Mouse (Mus musculus) limb, embryonic 14.5 days (tissue): ENCODE results near the gene Mios. TPM values are rescaled to one million over a fixed set of nuclear protein-coding genes. Genes with fewer than 3 reads are reported as not detected.

Source experiments
- ATAC-seq: fragments of 200-750 bp; cut with Nextera tagmentation; 2 replicates; pipeline ENCODE4 v1.8.0; 2017; ENCODE audit warnings: low read depth, moderate number of reproducible peaks, moderate TSS enrichment; ENCODE audit not compliant: low FRiP score
- DNase-seq: peaks from one replicate; pipeline ENCODE4 v3.0.0-alpha.2; 2015; ENCODE audit warnings: low spot score
- H3K27ac ChIP-seq: fragments of 300-500 bp; sonication (generic); replicated peaks from 2 replicates; pipeline ENCODE4 v1.5.1; 2014; ENCODE audit warnings: low read depth, mild to moderate bottlenecking, low read length, moderate library complexity, mixed read lengths
- H3K27me3 ChIP-seq: fragments of 300-500 bp; sonication (generic); 2 replicates; pipeline ENCODE4 v1.6.1; 2014; ENCODE audit warnings: low read length, mixed read lengths; ENCODE audit not compliant: control insufficient read depth, insufficient read depth
- H3K36me3 ChIP-seq: fragments of 300-500 bp; sonication (generic); 2 replicates; pipeline ENCODE4 v1.6.1; 2014; ENCODE audit warnings: mild to moderate bottlenecking, low read length, moderate library complexity, mixed read lengths; ENCODE audit not compliant: control insufficient read depth, insufficient read depth
- H3K4me1 ChIP-seq: fragments of 300-500 bp; sonication (generic); 2 replicates; pipeline ENCODE4 v1.6.1; 2014; ENCODE audit warnings: antibody characterized with exemption, low read length, mixed read lengths; ENCODE audit not compliant: control insufficient read depth, insufficient read depth
- H3K4me2 ChIP-seq: fragments of 300-500 bp; sonication (generic); replicated peaks from 2 replicates; pipeline ENCODE4 v1.6.1; 2014; ENCODE audit warnings: low read depth, mild to moderate bottlenecking, low read length, moderate library complexity; ENCODE audit not compliant: severe bottlenecking
- H3K4me3 ChIP-seq: fragments of 300-500 bp; sonication (generic); replicated peaks from 2 replicates; pipeline ENCODE4 v1.5.1; 2014; ENCODE audit warnings: low read length
- H3K9ac ChIP-seq: fragments of 300-500 bp; sonication (generic); 2 replicates; pipeline ENCODE4 v1.6.1; 2014; ENCODE audit warnings: mild to moderate bottlenecking, low read depth, low read length, moderate library complexity; ENCODE audit not compliant: severe bottlenecking
- H3K9me3 ChIP-seq: fragments of 300-500 bp; sonication (generic); 2 replicates; pipeline ENCODE4 v1.6.1; 2016; ENCODE audit warnings: low read length; ENCODE audit not compliant: control insufficient read depth
- POLR2A ChIP-seq: fragments of 200-500 bp; IDR thresholded peaks from 2 replicates; pipeline ENCODE4 v1.8.0; 2012; ENCODE audit warnings: inconsistent platforms, mild to moderate bottlenecking, moderate library complexity, borderline replicate concordance; ENCODE audit not compliant: insufficient read depth, insufficient read length; ENCODE audit errors: extremely low read depth
- WGBS: fragments of 180-500 bp; shearing (Covaris S2); extraction: QIAGEN DNeasy Blood & Tissue Kit; methylation state at CpG from one replicate; pipeline ENCODE4 v1.1.7; 2014; 5-methylcytosine and 5-hydroxymethylcytosine counted together
- polyA plus RNA-seq, 2 experiments: library from polyadenylated mRNA; depleted of rRNA in 1 of 2; stranded (reverse) in 1 of 2; unstranded in 1 of 2; fragments of >200 nt; fragmentation: Nextera tagmentation in 1 of 2; extraction: Ambion mirVana in 1 of 2; gene quantifications; 2 replicates each; pipeline versions ENCODE4 v1.2.1 to v1.2.3; 2012 to 2014

Mios gene
- polyA plus RNA-seq (2012; rRNA removed), result 11.6 and 14.4 TPM in 2 replicates
- polyA plus RNA-seq (2014; fragmentation: Nextera tagmentation; extraction: Ambion mirVana), result 26.0 and 26.1 TPM in 2 replicates

DNA sequence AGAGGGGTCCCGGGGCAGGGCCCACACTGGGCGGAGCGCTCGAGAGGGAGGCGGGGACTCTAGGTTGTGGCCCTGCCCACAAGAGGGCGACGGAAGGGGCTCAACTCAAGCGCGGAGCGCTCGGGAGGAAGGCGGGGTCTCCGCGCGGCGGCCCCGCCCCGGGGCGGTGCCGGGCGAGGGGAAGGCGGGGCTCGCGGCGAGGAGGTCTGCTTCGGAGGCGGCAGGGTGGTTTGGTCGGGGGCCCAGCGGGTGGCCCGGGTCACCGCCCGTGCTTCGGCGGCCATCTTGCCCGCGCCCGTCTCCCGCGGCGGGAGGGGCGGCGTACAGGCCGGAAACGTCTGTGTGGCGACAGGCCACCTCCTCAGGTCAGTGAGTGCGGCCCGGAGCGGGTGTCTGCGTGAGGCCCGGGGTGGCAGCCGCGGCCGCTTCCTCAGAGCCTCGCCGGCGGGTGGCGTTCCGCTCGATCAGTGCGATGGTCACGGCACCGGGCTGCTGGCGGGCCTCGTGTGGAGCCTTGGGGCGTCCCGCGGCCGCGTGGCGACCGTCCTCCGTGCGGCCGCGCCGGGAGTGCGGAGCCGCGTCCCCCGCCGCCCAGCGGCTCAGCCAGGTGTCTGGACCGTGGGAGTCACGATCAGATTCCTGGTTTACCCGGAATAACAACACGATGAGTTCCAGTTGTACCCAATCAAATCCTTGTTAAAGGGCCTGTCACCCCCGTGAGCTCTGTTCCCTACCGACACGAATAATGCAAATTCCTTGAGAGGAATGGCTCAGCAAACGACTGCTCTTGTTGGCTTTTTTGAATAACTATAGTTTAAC lies at the start of gene Mios:
Mios (plus strand) TSS at position 176 of the 819 bp plus-strand sequence.
- H3K27me3 ChIP-seq, result no peaks in the 10 kb centered on the region
- H3K27ac ChIP-seq, result peak within 1 kb of the TSS; percentile 92
- peak; percentile 82 for DNase-seq
- H3K36me3 ChIP-seq, result peaks cover 1% of the 10 kb centered on the region; the same call in 1 of the 2 replicates
- H3K9me3 ChIP-seq, result no peaks in the 10 kb centered on the region
- peak within 1 kb of the TSS; percentile 91 for H3K4me3 ChIP-seq
- under 1% methylated on average over 57 of the region's 90 CpGs for WGBS
- TF ChIP-seq POLR2A, result 0 out of 2 replicates have a peak, but pooled peaks have one; percentile 13
- peak; percentile 95 for ATAC-seq
- H3K9ac ChIP-seq, result peak within 1 kb of the TSS; percentile 94
- peak within 1 kb of the TSS; percentile 54 for H3K4me2 ChIP-seq
- H3K4me1 ChIP-seq, result peaks cover 8% of the 10 kb centered on the region

DNA sequence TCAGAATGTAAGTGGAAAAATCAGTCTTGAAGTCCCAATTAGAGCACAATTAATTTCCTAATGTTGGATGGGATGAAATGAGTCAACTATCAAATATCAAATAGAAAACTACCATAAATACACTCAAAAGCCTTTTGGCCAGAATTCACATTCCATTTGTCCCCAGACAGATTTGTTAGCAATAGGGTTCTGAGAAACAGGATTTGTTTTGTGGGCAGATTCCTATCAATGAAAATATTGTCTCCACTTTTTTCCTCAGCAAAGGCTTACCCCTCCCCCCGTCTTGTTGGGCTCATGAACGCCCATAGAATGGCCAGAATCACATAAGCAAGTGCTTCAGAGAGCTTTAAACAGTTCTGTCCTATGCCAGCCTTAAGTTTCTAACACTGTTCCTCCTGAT lies 49.0 kb upstream of the Mios start:
- 53% methylated on average over 2 of the region's 2 CpGs for WGBS
- no peak overlapping the region for H3K4me3 ChIP-seq
- DNase-seq, result no peak

DNA sequence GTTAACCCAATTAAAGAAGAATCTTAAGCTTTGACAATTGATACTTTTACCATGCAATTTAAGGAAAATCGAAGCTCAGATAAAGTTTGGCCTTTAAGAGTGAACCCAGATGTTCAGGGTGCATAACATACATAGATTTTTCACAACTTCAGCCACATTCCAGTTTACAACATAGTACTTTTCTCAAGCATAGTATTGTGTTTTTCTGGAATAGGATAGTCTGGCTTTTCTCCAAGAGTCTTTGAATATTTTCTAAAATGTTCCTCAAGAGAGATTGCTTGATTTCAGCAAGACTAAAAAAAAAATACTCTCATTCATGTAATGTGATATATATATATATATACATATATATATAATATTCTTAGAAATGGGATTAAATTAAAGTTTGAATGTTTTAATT lies 44.3 kb upstream of the Mios start:
- DNase-seq (peak; percentile 59), ATAC-seq (no peak)
- Histone ChIP-seq H3K4me2 (no peak overlapping the region), H3K27me3 (no peaks in the 10 kb centered on the region), H3K27ac (no peak overlapping the region), H3K9ac (no peak overlapping the region), H3K36me3 (no peaks in the 10 kb centered on the region), H3K4me3 (no peak overlapping the region), H3K4me1 (0 out of 2 replicates have a peak, but pooled peaks cover 4% of the 10 kb centered on the region), H3K9me3 (no peaks in the 10 kb centered on the region)
- WGBS, result 26% methylated on average over 1 of the region's 1 CpGs
- no peak for TF ChIP-seq POLR2A

More for the DNA sequence above, 49.0 kb upstream of the Mios start:
- no peak for ATAC-seq
- H3K9me3 ChIP-seq, result no peaks in the 10 kb centered on the region
- no peak overlapping the region for H3K27ac ChIP-seq
- no peaks in the 10 kb centered on the region for H3K4me1 ChIP-seq
- no peak for TF ChIP-seq POLR2A
- no peaks in the 10 kb centered on the region for H3K36me3 ChIP-seq
- no peaks in the 10 kb centered on the region for H3K27me3 ChIP-seq
- no peak overlapping the region for H3K4me2 ChIP-seq
- H3K9ac ChIP-seq, result no peak overlapping the region

DNA sequence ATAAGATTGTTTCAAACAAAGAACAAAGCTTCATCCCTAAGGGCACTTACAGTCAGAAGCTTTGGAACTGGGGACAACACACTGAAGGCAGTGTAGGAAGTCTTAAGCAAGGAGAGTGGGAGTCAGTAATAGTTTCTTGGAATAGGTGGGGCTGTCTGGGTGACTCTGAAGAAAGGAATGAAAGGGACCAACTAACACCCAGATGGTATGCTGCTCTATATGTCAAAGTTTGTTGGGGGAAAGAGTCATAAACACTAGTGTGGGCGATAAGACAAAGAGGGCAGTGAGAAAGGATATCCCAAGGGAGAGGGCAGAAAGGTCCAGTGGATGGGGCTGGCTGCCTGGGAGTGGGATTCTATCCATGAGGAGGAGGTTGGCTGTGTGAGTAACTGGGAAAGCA lies 36.9 kb upstream of the Mios start:
- DNase-seq, result no peak
- Histone ChIP-seq H3K36me3 (no peaks in the 10 kb centered on the region), H3K9ac (no peak overlapping the region), H3K27ac (no peak overlapping the region), H3K4me1 (0 out of 2 replicates have a peak, but pooled peaks cover 4% of the 10 kb centered on the region), H3K4me2 (no peak overlapping the region), H3K9me3 (no peaks in the 10 kb centered on the region), H3K27me3 (no peaks in the 10 kb centered on the region), H3K4me3 (no peak overlapping the region)
- 65% methylated on average over 1 of the region's 1 CpGs for WGBS
- ATAC-seq, result no peak
- no peak for TF ChIP-seq POLR2A

DNA sequence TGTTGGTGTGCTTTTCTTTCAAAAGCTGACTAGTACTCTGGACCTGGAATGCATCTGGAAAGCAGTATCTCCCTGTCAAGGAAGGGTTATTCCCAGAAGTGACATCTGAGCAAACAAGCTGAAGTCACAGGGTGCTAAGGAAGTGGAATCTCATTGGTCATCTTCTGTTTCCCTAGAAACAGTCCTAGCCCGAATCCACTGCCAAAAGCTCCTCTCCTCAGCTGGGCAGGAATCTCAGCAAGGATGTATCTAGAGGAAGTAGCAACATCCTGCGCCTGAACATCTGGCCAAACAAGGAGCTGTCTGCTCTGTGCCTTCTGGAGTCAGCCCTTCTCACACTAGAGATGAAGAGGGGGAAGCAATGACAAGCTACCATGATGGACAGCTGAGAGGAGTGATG lies 35.0 kb upstream of the Mios start:
- Histone ChIP-seq H3K27ac (no peak overlapping the region), H3K27me3 (no peaks in the 10 kb centered on the region), H3K4me2 (no peak overlapping the region), H3K9ac (no peak overlapping the region), H3K4me3 (no peak overlapping the region), H3K9me3 (no peaks in the 10 kb centered on the region), H3K4me1 (peaks cover 12% of the 10 kb centered on the region; the same call in 1 of the 2 replicates), H3K36me3 (no peaks in the 10 kb centered on the region)
- no peak for ATAC-seq
- no peak for TF ChIP-seq POLR2A
- WGBS, result 56% methylated on average over 2 of the region's 2 CpGs
- DNase-seq, result peak; percentile 23
